Mouse (Mus musculus): ENCODE data around the gene Ddr2. TPM values are rescaled to one million over a fixed set of nuclear protein-coding genes. Genes with fewer than 3 reads are reported as not detected.

Gene Ddr2
- polyA plus RNA-seq, 1 experiment from 2014 or later, result 6.5 TPM

DNA sequence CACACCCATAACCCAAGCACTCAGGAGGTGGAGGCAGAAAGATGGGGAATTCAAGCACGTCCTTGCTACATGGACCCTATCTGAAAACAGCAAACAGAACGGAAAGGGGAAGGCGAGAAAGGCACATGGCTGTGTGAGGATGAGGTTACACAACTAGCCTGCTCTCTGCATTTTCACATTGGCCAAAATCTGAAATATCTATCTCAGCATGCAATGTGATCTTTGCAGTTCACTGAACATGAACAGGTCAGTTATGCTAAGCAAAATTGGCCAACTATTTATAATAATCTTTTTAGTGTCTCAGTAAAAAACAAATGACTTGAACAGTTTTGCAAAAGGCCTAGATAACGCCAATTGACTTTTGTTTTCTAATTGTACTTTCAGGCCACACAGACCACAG, 39.2 kb upstream of the Ddr2 start:
- no peaks in the 10 kb centered on the region for H3K9me3 ChIP-seq (ENCODE audit: control insufficient read depth, low read length)
- H3K9ac ChIP-seq (ENCODE audit: low read length), result no peak overlapping the region
- H3K27ac ChIP-seq (replicated peaks in 1 of 2; ENCODE audit: control insufficient read depth in 1 of 2, insufficient read depth in 1 of 2, low read depth in 2 of 2, low read length in 2 of 2), result no peak overlapping the region
- H3K4me1 ChIP-seq (ENCODE audit: control insufficient read depth in 2 of 2, insufficient read depth in 2 of 2, low read length in 2 of 2), result peaks cover 5 to 10% of the 10 kb centered on the region in 2 experiments; a peak in 3 of 4 replicates
- H3K4me2 ChIP-seq (ENCODE audit: low read length), result no peak overlapping the region
- H3K4me3 ChIP-seq (ENCODE audit: control insufficient read depth in 1 of 2, insufficient read depth in 1 of 2, low read depth in 1 of 2, low read length in 2 of 2), result no peak overlapping the region
- WGBS, result 86% methylated on average over 4 of the region's 4 CpGs
- no peaks in the 10 kb centered on the region for H3K27me3 ChIP-seq (ENCODE audit: control insufficient read depth, insufficient read depth, low read length)
- H3K36me3 ChIP-seq (ENCODE audit: control insufficient read depth, insufficient read depth, low read length), result peaks cover 61% of the 10 kb centered on the region
- no peak for ATAC-seq (ENCODE audit: insufficient number of reproducible peaks, insufficient read depth, low FRiP score, low read depth)

DNA sequence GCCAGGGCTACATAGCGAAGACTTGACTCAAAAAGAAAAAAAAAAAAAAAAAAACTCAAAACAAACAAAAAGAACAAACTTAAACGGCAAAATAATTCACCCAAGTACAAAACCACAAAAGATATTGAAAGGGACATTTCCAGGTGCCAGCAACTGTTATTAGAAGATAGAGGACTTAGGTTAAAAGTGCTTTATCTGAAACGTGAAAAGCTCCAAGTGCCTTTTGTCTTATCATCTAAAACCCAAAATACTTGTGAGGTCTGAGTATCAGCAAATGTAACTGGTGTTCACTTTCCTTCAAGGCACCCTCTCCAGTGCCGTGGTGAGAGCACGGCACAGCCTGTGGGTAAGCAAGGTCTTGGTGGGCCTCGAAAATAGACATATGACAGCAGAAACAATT, 38.0 kb upstream of the Ddr2 start:
- Histone ChIP-seq H3K4me2 (ENCODE audit: low read length) (no peak overlapping the region), H3K36me3 (ENCODE audit: control insufficient read depth, insufficient read depth, low read length) (peaks cover 65% of the 10 kb centered on the region)

DNA sequence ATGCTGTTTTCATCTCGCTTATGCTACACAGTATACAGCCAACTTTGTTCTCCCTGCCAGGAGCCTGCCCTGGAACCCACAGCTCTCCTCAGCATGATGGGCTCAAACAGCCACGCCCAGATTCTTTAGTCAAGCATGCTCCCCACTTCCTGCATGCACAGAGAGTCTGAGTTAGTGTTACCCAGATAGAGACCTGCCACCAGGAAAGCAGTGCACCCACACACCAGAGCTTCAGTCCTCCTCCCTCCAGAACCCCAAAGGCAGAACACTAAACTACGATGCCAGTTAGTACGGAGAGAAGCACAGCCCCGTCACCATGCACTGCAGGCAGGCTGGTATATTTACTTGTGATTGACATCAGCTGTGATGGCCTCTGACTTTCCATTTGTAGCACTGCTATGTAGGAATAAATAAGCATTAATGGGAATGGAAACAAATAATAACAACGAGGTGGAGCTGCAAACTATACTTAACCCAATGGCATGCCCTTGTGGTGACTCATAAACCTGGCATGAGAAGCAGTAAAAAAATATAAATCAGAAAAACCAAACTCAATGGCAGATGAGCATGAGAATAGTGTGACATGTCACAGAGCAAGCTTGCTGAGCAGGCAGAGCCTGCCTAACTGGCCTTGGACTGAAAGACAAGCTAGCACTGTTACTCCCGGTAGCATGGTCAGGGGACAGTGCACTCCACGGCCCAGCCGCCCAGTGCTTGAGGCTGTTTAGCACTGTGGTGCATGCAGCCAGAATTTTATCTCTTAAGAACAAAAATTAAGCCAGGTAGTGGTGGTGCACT, 37.3 kb upstream of the Ddr2 start:
- 71% methylated on average over 9 of the region's 9 CpGs for WGBS
- H3K27me3 ChIP-seq (ENCODE audit: control insufficient read depth, insufficient read depth, low read length), result no peaks in the 10 kb centered on the region
- peaks cover 70% of the 10 kb centered on the region for H3K36me3 ChIP-seq (ENCODE audit: control insufficient read depth, insufficient read depth, low read length)
- no peaks in the 10 kb centered on the region for H3K9me3 ChIP-seq (ENCODE audit: control insufficient read depth, low read length)
- peaks cover 5 to 10% of the 10 kb centered on the region in 2 experiments; a peak in 3 of 4 replicates for H3K4me1 ChIP-seq (ENCODE audit: control insufficient read depth in 2 of 2, insufficient read depth in 2 of 2, low read length in 2 of 2)
- H3K9ac ChIP-seq (ENCODE audit: low read length), result no peak overlapping the region
- H3K4me3 ChIP-seq (ENCODE audit: control insufficient read depth in 1 of 2, insufficient read depth in 1 of 2, low read depth in 1 of 2, low read length in 2 of 2), result no peak overlapping the region
- no peak overlapping the region for H3K27ac ChIP-seq (replicated peaks in 1 of 2; ENCODE audit: control insufficient read depth in 1 of 2, insufficient read depth in 1 of 2, low read depth in 2 of 2, low read length in 2 of 2)
- ATAC-seq (ENCODE audit: insufficient number of reproducible peaks, insufficient read depth, low FRiP score, low read depth), result no peak
- no peak overlapping the region for H3K4me2 ChIP-seq (ENCODE audit: low read length)

More for the DNA sequence above, 38.0 kb upstream of the Ddr2 start:
- Histone ChIP-seq H3K9ac (ENCODE audit: low read length) (no peak overlapping the region), H3K4me3 (ENCODE audit: control insufficient read depth in 1 of 2, insufficient read depth in 1 of 2, low read depth in 1 of 2, low read length in 2 of 2) (no peak overlapping the region), H3K4me1 (ENCODE audit: control insufficient read depth in 2 of 2, insufficient read depth in 2 of 2, low read length in 2 of 2) (peaks cover 5 to 10% of the 10 kb centered on the region in 2 experiments; a peak in 3 of 4 replicates), H3K27ac (replicated peaks in 1 of 2; ENCODE audit: control insufficient read depth in 1 of 2, insufficient read depth in 1 of 2, low read depth in 2 of 2, low read length in 2 of 2) (no peak overlapping the region), H3K9me3 (ENCODE audit: control insufficient read depth, low read length) (no peaks in the 10 kb centered on the region), H3K27me3 (ENCODE audit: control insufficient read depth, insufficient read depth, low read length) (no peaks in the 10 kb centered on the region)
- WGBS, result 45% methylated on average over 6 of the region's 6 CpGs
- ATAC-seq (ENCODE audit: insufficient number of reproducible peaks, insufficient read depth, low FRiP score, low read depth), result no peak

DNA sequence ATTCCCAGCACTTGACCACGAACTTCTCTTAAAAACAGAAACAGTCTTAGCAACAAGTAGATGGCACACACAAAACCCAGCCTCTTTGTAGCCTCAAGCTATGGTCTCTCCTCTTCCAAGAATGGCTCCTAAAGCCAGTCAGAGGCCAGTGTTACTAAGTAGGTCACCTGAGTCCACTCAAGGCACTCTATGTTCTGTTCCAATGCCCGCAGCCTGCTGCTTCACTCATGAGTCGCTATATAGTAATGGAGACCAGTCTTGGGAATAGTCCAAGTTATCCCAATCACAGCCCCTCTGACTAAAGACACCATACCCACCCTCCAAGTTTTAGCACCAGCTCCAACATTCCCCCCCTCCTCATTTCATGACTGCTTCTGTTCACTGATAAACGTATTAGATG, 35.0 kb upstream of the Ddr2 start:
- Histone ChIP-seq H3K9ac (ENCODE audit: low read length) (no peak overlapping the region), H3K27me3 (ENCODE audit: control insufficient read depth, insufficient read depth, low read length) (no peaks in the 10 kb centered on the region), H3K36me3 (ENCODE audit: control insufficient read depth, insufficient read depth, low read length) (peaks cover 80% of the 10 kb centered on the region), H3K27ac (replicated peaks in 1 of 2; ENCODE audit: control insufficient read depth in 1 of 2, insufficient read depth in 1 of 2, low read depth in 2 of 2, low read length in 2 of 2) (no peak overlapping the region), H3K4me3 (ENCODE audit: control insufficient read depth in 1 of 2, insufficient read depth in 1 of 2, low read depth in 1 of 2, low read length in 2 of 2) (no peak overlapping the region), H3K4me2 (ENCODE audit: low read length) (no peak overlapping the region), H3K4me1 (ENCODE audit: control insufficient read depth in 2 of 2, insufficient read depth in 2 of 2, low read length in 2 of 2) (peaks cover 5 to 10% of the 10 kb centered on the region in 2 experiments; a peak in 3 of 4 replicates), H3K9me3 (ENCODE audit: control insufficient read depth, low read length) (no peaks in the 10 kb centered on the region)
- WGBS, result 84% methylated on average over 4 of the region's 4 CpGs
- no peak for ATAC-seq (ENCODE audit: insufficient number of reproducible peaks, insufficient read depth, low FRiP score, low read depth)

DNA sequence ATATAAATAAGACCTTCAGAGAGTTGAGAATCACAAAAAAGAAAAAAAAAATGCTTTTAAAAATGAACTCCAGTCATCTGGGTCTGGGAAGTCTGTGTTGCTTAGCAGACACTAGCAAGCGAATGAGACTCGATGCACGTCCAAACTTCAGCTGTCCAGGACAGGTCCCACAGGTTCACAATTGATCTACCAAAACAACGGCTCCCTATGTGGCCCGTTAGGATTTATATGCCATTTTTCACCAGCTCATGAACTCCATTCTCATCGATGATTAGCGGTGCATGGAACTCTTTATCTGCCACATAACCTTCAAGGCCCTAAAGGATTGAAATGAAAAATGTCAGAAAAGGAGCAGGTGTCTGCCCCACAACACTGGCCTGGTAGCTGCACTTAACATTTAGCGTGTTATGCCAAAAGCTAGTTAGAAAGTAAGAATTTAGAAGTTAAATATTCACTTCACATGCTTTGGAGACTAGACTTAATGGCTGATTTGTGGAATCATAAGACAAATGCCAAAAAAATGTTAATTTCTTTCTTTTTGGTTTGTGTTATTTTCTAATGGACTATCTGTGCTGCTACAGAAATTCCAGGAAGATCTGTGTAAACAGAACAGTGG, 31.8 kb upstream of the Ddr2 start:
- no peaks in the 10 kb centered on the region for H3K9me3 ChIP-seq (ENCODE audit: control insufficient read depth, low read length)
- H3K27ac ChIP-seq (replicated peaks in 1 of 2; ENCODE audit: control insufficient read depth in 1 of 2, insufficient read depth in 1 of 2, low read depth in 2 of 2, low read length in 2 of 2), result no peak overlapping the region
- H3K27me3 ChIP-seq (ENCODE audit: control insufficient read depth, insufficient read depth, low read length), result no peaks in the 10 kb centered on the region
- H3K4me3 ChIP-seq (ENCODE audit: control insufficient read depth in 1 of 2, insufficient read depth in 1 of 2, low read depth in 1 of 2, low read length in 2 of 2), result no peak overlapping the region
- H3K36me3 ChIP-seq (ENCODE audit: control insufficient read depth, insufficient read depth, low read length), result peaks cover 59% of the 10 kb centered on the region
- WGBS, result 94% methylated on average over 8 of the region's 8 CpGs
- no peak for ATAC-seq (ENCODE audit: insufficient number of reproducible peaks, insufficient read depth, low FRiP score, low read depth)
- H3K9ac ChIP-seq (ENCODE audit: low read length), result no peak overlapping the region
- no peak overlapping the region for H3K4me2 ChIP-seq (ENCODE audit: low read length)
- H3K4me1 ChIP-seq (ENCODE audit: control insufficient read depth in 2 of 2, insufficient read depth in 2 of 2, low read length in 2 of 2), result peaks cover 0 to under 1% of the 10 kb centered on the region in 2 experiments; a peak in 1 of 4 replicates

DNA sequence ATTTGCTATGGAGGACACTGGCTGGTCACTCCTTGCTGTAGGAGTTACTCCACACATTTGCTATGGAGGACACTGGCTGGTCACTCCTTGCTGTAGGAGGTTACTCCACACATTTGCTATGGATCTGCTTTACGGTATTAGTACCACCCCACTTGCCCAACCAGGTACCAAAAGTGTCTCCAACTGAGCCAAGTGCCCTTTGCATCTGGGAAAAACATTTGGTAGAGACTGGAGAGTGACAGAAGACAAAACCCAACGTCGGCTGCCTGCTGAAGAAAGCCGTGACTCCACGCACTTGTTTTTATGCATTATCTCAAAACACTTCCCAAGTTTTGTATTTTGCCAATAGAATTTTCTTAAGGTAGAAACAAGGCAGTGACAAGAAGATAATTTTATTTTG, 31.1 kb upstream of the Ddr2 start:
- 92% methylated on average over 5 of the region's 5 CpGs for WGBS
- Histone ChIP-seq H3K27me3 (ENCODE audit: control insufficient read depth, insufficient read depth, low read length) (no peaks in the 10 kb centered on the region), H3K9ac (ENCODE audit: low read length) (no peak overlapping the region), H3K9me3 (ENCODE audit: control insufficient read depth, low read length) (no peaks in the 10 kb centered on the region), H3K36me3 (ENCODE audit: control insufficient read depth, insufficient read depth, low read length) (peaks cover 54% of the 10 kb centered on the region), H3K4me1 (ENCODE audit: control insufficient read depth in 2 of 2, insufficient read depth in 2 of 2, low read length in 2 of 2) (peaks cover 0 to under 1% of the 10 kb centered on the region in 2 experiments; a peak in 1 of 4 replicates), H3K4me3 (ENCODE audit: control insufficient read depth in 1 of 2, insufficient read depth in 1 of 2, low read depth in 1 of 2, low read length in 2 of 2) (no peak overlapping the region), H3K27ac (replicated peaks in 1 of 2; ENCODE audit: control insufficient read depth in 1 of 2, insufficient read depth in 1 of 2, low read depth in 2 of 2, low read length in 2 of 2) (no peak overlapping the region), H3K4me2 (ENCODE audit: low read length) (no peak overlapping the region)
- no peak for ATAC-seq (ENCODE audit: insufficient number of reproducible peaks, insufficient read depth, low FRiP score, low read depth)

DNA sequence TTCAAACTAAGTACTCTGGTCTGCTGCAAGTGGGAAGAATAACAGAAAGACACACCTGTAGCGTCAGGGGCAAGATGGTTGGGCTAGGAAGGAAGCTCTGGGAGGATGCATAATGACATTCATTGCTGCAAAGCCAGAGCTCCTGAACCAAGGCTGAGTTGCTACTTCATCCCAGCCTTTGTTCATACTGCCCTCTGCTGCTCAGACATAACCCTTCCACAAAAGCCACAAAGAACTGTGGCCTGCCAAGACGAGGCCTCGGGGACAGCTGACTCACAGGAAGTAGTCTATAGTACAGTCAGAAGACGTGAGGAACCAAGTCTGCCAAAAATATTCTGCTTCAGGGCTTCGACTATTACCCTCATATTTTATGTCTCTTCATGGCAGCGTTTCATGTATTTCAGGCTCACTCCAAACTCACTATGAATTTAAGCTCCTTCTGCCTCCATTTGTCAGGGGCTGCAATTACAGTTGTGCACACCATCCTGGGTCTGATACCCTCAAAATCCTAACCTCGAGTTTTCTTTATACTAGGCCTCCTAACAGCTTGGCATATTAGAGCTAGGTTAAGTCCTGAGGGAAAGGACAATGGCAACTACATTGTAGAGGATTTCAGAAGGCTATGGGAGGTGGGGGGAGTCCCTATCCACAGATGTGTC, 25.9 kb upstream of the Ddr2 start:
- Histone ChIP-seq H3K27me3 (ENCODE audit: control insufficient read depth, insufficient read depth, low read length) (no peaks in the 10 kb centered on the region), H3K4me1 (ENCODE audit: control insufficient read depth in 2 of 2, insufficient read depth in 2 of 2, low read length in 2 of 2) (peaks cover 0 to 3% of the 10 kb centered on the region in 2 experiments; a peak in 1 of 4 replicates), H3K4me2 (ENCODE audit: low read length) (no peak overlapping the region), H3K4me3 (ENCODE audit: control insufficient read depth in 1 of 2, insufficient read depth in 1 of 2, low read depth in 1 of 2, low read length in 2 of 2) (no peak overlapping the region), H3K36me3 (ENCODE audit: control insufficient read depth, insufficient read depth, low read length) (peaks cover 8% of the 10 kb centered on the region), H3K9me3 (ENCODE audit: control insufficient read depth, low read length) (no peaks in the 10 kb centered on the region), H3K9ac (ENCODE audit: low read length) (peak overlapping the region; percentile 30; the same call in 1 of the 2 replicates), H3K27ac (replicated peaks in 1 of 2; ENCODE audit: control insufficient read depth in 1 of 2, insufficient read depth in 1 of 2, low read depth in 2 of 2, low read length in 2 of 2) (no peak overlapping the region)
- WGBS, result 17% methylated on average over 7 of the region's 7 CpGs
- ATAC-seq (ENCODE audit: insufficient number of reproducible peaks, insufficient read depth, low FRiP score, low read depth), result peak; percentile 79
